Mouse (Mus musculus): ENCODE measurements around the gene Ints14. TPM values are rescaled to one million over a fixed set of nuclear protein-coding genes. Genes with fewer than 3 reads are reported as not detected.

Gene Ints14
- polyA plus RNA-seq (2016; fragmentation: Nextera tagmentation; extraction: Ambion mirVana), result 58.4 and 60.4 TPM in 2 replicates

- ATAC-seq (ENCODE audit: low FRiP score, low read depth), result peak; percentile 96
- peak within 1 kb of the TSS; percentile 81 for H3K9ac ChIP-seq (replicated peaks)
- peak within 1 kb of the TSS; percentile 85 for H3K4me2 ChIP-seq (replicated peaks)
- H3K4me3 ChIP-seq, result peak within 1 kb of the TSS; percentile 84
- H3K27ac ChIP-seq (replicated peaks), result peak within 1 kb of the TSS; percentile 85
- no peaks in the 10 kb centered on the region for H3K9me3 ChIP-seq
- H3K27me3 ChIP-seq, result no peaks in the 10 kb centered on the region
- peaks cover 22% of the 10 kb centered on the region for H3K36me3 ChIP-seq
- H3K4me1 ChIP-seq, result peaks cover 12% of the 10 kb centered on the region
- WGBS, result 5% methylated on average over 29 of the region's 29 CpGs
Observed at GRCm38 (mm10) chr9:64960117-64960977, at the start of gene Ints14. Gene Ints14 (plus strand): TSS chr9:64960905.

GRCm38 (mm10) chr9:64913406-64913805 lies 47.3 kb upstream of the Ints14 start:
- Histone ChIP-seq H3K9me3 (0 out of 2 replicates have a peak, but pooled peaks cover 2% of the 10 kb centered on the region), H3K27ac (replicated peaks) (no peak overlapping the region), H3K9ac (replicated peaks) (no peak overlapping the region), H3K4me1 (no peaks in the 10 kb centered on the region), H3K4me2 (replicated peaks) (no peak overlapping the region), H3K4me3 (no peak overlapping the region), H3K27me3 (no peaks in the 10 kb centered on the region), H3K36me3 (peaks cover 34% of the 10 kb centered on the region)
- no peak for ATAC-seq (ENCODE audit: low FRiP score, low read depth)
- 96% methylated on average over 4 of the region's 4 CpGs for WGBS

GRCm38 (mm10) chr9:64913973-64914372 lies 46.7 kb upstream of the Ints14 start:
- Histone ChIP-seq H3K4me1 (no peaks in the 10 kb centered on the region), H3K4me2 (replicated peaks) (no peak overlapping the region), H3K27ac (replicated peaks) (no peak overlapping the region), H3K4me3 (no peak overlapping the region), H3K27me3 (no peaks in the 10 kb centered on the region), H3K9ac (replicated peaks) (no peak overlapping the region), H3K36me3 (peaks cover 34% of the 10 kb centered on the region), H3K9me3 (0 out of 2 replicates have a peak, but pooled peaks cover 2% of the 10 kb centered on the region)
- 93% methylated on average over 2 of the region's 2 CpGs for WGBS
- no peak for ATAC-seq (ENCODE audit: low FRiP score, low read depth)

- H3K4me2 ChIP-seq (replicated peaks), result no peak overlapping the region
- H3K27ac ChIP-seq (replicated peaks), result no peak overlapping the region
- H3K9me3 ChIP-seq, result 0 out of 2 replicates have a peak, but pooled peaks cover 2% of the 10 kb centered on the region
- WGBS, result 87% methylated on average over 4 of the region's 4 CpGs
- no peak overlapping the region for H3K4me3 ChIP-seq
- H3K36me3 ChIP-seq, result peaks cover 34% of the 10 kb centered on the region
- H3K9ac ChIP-seq (replicated peaks), result no peak overlapping the region
- no peaks in the 10 kb centered on the region for H3K27me3 ChIP-seq
- no peak for ATAC-seq (ENCODE audit: low FRiP score, low read depth)
- no peaks in the 10 kb centered on the region for H3K4me1 ChIP-seq
Observed at GRCm38 (mm10) chr9:64914629-64915028, 46.1 kb upstream of the Ints14 start.

- 0 out of 2 replicates have a peak, but pooled peaks cover 2% of the 10 kb centered on the region for H3K9me3 ChIP-seq
- H3K27ac ChIP-seq (replicated peaks), result no peak overlapping the region
- H3K4me2 ChIP-seq (replicated peaks), result peak overlapping the region; percentile 27
- peak overlapping the region; percentile 18 for H3K4me3 ChIP-seq
- peaks cover 9% of the 10 kb centered on the region for H3K36me3 ChIP-seq
- 43% methylated on average over 16 of the region's 16 CpGs for WGBS
- no peaks in the 10 kb centered on the region for H3K27me3 ChIP-seq
- H3K9ac ChIP-seq (replicated peaks), result no peak overlapping the region
- ATAC-seq (ENCODE audit: low FRiP score, low read depth), result no peak
- no peaks in the 10 kb centered on the region for H3K4me1 ChIP-seq
Observed at GRCm38 (mm10) chr9:64918560-64918959, 42.1 kb upstream of the Ints14 start.

DNA sequence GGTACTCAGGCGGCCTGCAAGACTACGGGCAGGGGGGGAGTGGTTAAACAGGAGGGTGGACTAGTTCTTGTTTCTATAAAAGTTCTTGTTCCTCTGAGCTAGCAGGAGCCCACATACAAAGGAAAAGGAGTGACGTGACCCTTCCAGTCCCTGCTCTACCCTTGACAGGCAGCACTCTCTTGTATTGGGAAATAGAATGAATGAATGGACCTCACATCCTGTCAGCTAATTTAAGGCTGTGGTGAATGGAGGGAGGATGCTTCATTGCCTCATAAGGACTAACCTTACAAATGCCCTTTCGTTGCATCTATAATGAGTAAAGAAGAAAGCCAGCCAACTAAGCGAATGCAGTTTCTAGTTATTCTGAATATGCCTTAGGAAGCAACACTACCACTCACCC lies 34.9 kb upstream of the Ints14 start:
- H3K4me3 ChIP-seq, result no peak overlapping the region
- H3K4me1 ChIP-seq, result peaks cover 11% of the 10 kb centered on the region; the same call in 1 of the 2 replicates
- no peak overlapping the region for H3K9ac ChIP-seq (replicated peaks)
- 65% methylated on average over 5 of the region's 5 CpGs for WGBS
- no peak overlapping the region for H3K27ac ChIP-seq (replicated peaks)
- no peaks in the 10 kb centered on the region for H3K36me3 ChIP-seq
- 0 out of 2 replicates have a peak, but pooled peaks cover 4% of the 10 kb centered on the region for H3K27me3 ChIP-seq
- H3K4me2 ChIP-seq (replicated peaks), result no peak overlapping the region
- no peak for ATAC-seq (ENCODE audit: low FRiP score, low read depth)
- no peaks in the 10 kb centered on the region for H3K9me3 ChIP-seq

DNA sequence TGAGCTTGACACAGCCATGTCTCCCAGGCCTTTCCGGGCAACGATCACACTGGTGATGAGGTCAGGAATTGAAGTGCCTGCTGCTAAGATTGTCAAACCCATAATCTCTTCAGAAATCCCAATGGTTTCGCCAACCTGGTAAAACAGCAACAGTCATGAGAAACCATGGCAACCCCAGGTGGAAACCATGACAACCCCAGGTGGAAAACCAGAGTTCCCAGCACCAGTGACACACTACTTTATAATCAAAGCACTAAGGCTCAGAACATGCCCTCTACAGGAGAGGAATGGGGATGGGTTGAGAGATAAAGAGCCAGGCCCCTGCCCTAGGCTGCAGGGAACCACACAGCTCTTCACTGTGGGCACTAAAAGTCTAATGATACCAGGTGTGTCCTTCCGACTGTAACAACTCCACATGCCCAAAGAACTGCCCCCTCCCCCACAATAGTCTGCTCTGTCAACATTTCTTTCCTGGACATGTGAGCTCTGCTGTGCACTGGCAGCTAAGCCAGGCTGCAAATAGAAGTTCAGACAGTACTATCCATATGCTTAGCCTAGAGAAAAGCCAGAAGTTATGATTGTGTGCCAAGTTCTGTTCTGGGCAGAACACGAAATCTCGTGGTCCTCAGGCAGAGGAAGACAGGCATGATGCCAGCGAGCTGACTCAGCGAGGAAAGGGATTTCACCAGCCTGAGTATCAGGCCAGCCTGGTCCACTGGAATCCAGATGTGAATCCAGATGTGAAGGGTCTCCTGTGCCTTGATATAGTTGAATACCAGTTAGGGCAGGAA lies 34.3 kb upstream of the Ints14 start:
- Histone ChIP-seq H3K4me2 (replicated peaks) (no peak overlapping the region), H3K4me1 (peaks cover 11% of the 10 kb centered on the region; the same call in 1 of the 2 replicates), H3K9me3 (no peaks in the 10 kb centered on the region), H3K27ac (replicated peaks) (no peak overlapping the region), H3K27me3 (0 out of 2 replicates have a peak, but pooled peaks cover 4% of the 10 kb centered on the region), H3K9ac (replicated peaks) (no peak overlapping the region), H3K4me3 (no peak overlapping the region), H3K36me3 (no peaks in the 10 kb centered on the region)
- ATAC-seq (ENCODE audit: low FRiP score, low read depth), result no peak
- WGBS, result 85% methylated on average over 8 of the region's 8 CpGs

DNA sequence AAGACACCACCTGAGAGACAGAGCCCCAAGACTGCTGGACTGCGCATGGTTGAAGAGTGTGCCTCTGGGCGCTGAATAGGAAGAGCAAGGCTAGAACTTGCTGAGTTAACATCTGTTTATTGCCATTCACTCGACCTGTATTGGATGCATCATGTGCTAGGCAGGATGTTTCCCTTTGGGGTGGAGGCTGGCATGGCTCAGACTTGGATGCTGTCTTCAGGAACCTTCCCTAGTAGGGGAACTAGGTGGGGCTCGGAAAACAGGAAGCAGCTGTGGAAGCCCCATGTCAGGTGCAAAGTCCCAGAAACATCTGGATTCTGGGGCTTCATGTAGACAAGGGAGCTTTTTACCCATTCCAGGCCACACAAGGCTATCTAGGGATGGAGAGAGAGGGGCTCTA lies 30.4 kb upstream of the Ints14 start:
- peaks cover 4% of the 10 kb centered on the region; the same call in 1 of the 2 replicates for H3K27me3 ChIP-seq
- peaks cover 14% of the 10 kb centered on the region for H3K4me1 ChIP-seq
- H3K4me3 ChIP-seq, result no peak overlapping the region
- no peaks in the 10 kb centered on the region for H3K9me3 ChIP-seq
- WGBS, result 84% methylated on average over 4 of the region's 4 CpGs
- H3K4me2 ChIP-seq (replicated peaks), result no peak overlapping the region
- no peak overlapping the region for H3K27ac ChIP-seq (replicated peaks)
- H3K36me3 ChIP-seq, result no peaks in the 10 kb centered on the region
- ATAC-seq (ENCODE audit: low FRiP score, low read depth), result no peak
- H3K9ac ChIP-seq (replicated peaks), result no peak overlapping the region

DNA sequence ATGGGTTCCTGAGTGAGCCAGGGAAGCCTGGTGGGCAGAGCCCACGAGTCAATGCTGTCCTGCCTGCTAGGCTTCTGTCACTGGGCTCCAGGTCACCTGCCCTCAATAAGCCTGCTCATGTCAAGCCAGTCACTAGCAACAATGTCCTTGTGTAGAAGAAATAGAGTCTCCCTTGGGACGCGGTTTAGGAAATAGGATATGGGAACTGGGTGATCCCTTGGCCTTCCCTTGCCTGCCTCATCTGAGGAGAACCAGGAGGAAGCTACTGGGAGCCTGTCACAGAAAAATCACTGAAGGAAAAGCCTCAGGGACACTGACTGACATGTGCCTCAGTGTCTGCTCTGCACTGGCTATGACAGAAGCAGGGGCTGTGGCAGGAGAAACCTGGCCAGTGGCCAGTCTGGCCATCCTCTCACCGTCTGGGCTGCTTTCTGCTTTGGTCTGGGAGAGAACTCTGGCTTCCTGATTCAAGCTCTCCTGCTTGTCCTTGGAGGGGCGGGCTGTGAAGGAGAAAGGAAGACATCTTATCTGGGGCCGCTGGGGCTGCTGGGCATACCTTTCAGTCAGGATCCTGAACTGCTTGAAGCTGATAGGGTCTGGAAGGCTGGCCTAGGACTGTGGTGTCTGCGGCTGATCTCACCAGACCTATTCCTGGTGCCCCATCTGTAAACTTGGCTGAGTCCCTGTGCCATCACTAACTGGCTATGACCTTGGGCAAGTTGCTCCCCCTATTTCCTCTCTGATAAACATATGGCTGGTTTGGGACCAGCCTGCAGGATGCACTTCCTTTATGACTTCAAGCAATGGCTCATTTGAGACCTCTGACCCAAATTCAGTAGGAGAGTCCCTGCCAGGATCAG lies 28.7 kb upstream of the Ints14 start:
- H3K4me3 ChIP-seq, result no peak overlapping the region
- H3K27me3 ChIP-seq, result peaks cover 4% of the 10 kb centered on the region; the same call in 1 of the 2 replicates
- no peaks in the 10 kb centered on the region for H3K36me3 ChIP-seq
- no peak for ATAC-seq (ENCODE audit: low FRiP score, low read depth)
- H3K9ac ChIP-seq (replicated peaks), result no peak overlapping the region
- H3K27ac ChIP-seq (replicated peaks), result no peak overlapping the region
- H3K4me1 ChIP-seq, result peaks cover 3% of the 10 kb centered on the region; the same call in 1 of the 2 replicates
- H3K9me3 ChIP-seq, result no peaks in the 10 kb centered on the region
- 79% methylated on average over 7 of the region's 7 CpGs for WGBS
- H3K4me2 ChIP-seq (replicated peaks), result no peak overlapping the region

- ATAC-seq (ENCODE audit: low FRiP score, low read depth), result no peak
- Histone ChIP-seq H3K4me1 (peaks cover 3% of the 10 kb centered on the region; the same call in 1 of the 2 replicates), H3K4me2 (replicated peaks) (no peak overlapping the region; the same call in 1 of the 2 replicates), H3K9ac (replicated peaks) (no peak overlapping the region), H3K27me3 (no peaks in the 10 kb centered on the region; the same call in 1 of the 2 replicates), H3K4me3 (no peak overlapping the region), H3K9me3 (no peaks in the 10 kb centered on the region), H3K27ac (replicated peaks) (no peak overlapping the region), H3K36me3 (no peaks in the 10 kb centered on the region)
- 63% methylated on average over 15 of the region's 15 CpGs for WGBS
Observed at GRCm38 (mm10) chr9:64934015-64934754, 26.5 kb upstream of the Ints14 start.
